Mouse (Mus musculus) limb, embryonic 13.5 days (tissue): ENCODE measurements around the gene Fancd2os. TPM values are rescaled to one million over a fixed set of nuclear protein-coding genes. Genes with fewer than 3 reads are reported as not detected.

Source experiments
- ATAC-seq: fragments of 200-750 bp; cut with Nextera tagmentation; 2 replicates; pipeline ENCODE4 v1.8.0; 2017; ENCODE audit warnings: low read depth, moderate number of reproducible peaks, moderate TSS enrichment; ENCODE audit not compliant: low FRiP score
- H3K27ac ChIP-seq: fragments of 300-500 bp; sonication (generic); 2 replicates; pipeline ENCODE4 v1.5.1; 2015; ENCODE audit warnings: inconsistent platforms, mild to moderate bottlenecking, moderate library complexity
- H3K27me3 ChIP-seq: fragments of 300-500 bp; sonication (generic); 2 replicates; pipeline ENCODE4 v1.6.1; 2015; ENCODE audit warnings: mild to moderate bottlenecking, inconsistent platforms
- H3K36me3 ChIP-seq: fragments of 300-500 bp; sonication (generic); 2 replicates; pipeline ENCODE4 v1.6.1; 2015; ENCODE audit warnings: inconsistent platforms, mild to moderate bottlenecking, moderate library complexity
- H3K4me1 ChIP-seq: fragments of 300-500 bp; sonication (generic); 2 replicates; pipeline ENCODE4 v1.6.1; 2015; ENCODE audit warnings: inconsistent platforms
- H3K4me2 ChIP-seq: fragments of 300-500 bp; sonication (generic); replicated peaks from 2 replicates; pipeline ENCODE4 v1.6.1; 2015; ENCODE audit warnings: inconsistent platforms, mild to moderate bottlenecking, moderate library complexity
- H3K4me3 ChIP-seq: fragments of 300-500 bp; sonication (generic); 2 replicates; pipeline ENCODE4 v1.5.1; 2015; ENCODE audit warnings: moderate library complexity, mild to moderate bottlenecking, inconsistent platforms
- H3K9ac ChIP-seq: fragments of 300-500 bp; sonication (generic); 2 replicates; pipeline ENCODE4 v1.6.1; 2015; ENCODE audit warnings: mild to moderate bottlenecking, inconsistent platforms
- H3K9me3 ChIP-seq: fragments of 300-500 bp; sonication (generic); 2 replicates; pipeline ENCODE4 v1.6.1; 2016; ENCODE audit warnings: inconsistent platforms
- WGBS: fragments of 180-500 bp; shearing (Covaris S2); methylation state at CpG from one replicate; pipeline ENCODE4 v1.1.7; 2015; 5-methylcytosine and 5-hydroxymethylcytosine counted together
- polyA plus RNA-seq: library from polyadenylated mRNA; unstranded; fragments of >200 nt; fragmentation: Nextera tagmentation; extraction: Ambion mirVana; gene quantifications from 2 replicates; pipeline ENCODE4 v1.2.1, GENCODE M21; 2015

Fancd2os gene
- polyA plus RNA-seq, 1 experiment from 2014 or later, result not detected

- no peak for ATAC-seq
- H3K9me3 ChIP-seq, result no peaks in the 10 kb centered on the region
- peak overlapping the region; percentile 80 for H3K4me2 ChIP-seq
- peak overlapping the region; percentile 94 for H3K9ac ChIP-seq
- H3K4me3 ChIP-seq, result peak overlapping the region; percentile 94
- 45% methylated on average over 12 of the region's 12 CpGs for WGBS
- peaks cover 7% of the 10 kb centered on the region; the same call in 1 of the 2 replicates for H3K36me3 ChIP-seq
- no peak overlapping the region for H3K27ac ChIP-seq
- H3K27me3 ChIP-seq, result no peaks in the 10 kb centered on the region
- peaks cover 23% of the 10 kb centered on the region for H3K4me1 ChIP-seq
Measured at GRCm38 (mm10) chr6:113603993-113604392, 3.5 kb upstream of the Fancd2os start.

- Histone ChIP-seq H3K9me3 (no peaks in the 10 kb centered on the region), H3K27me3 (no peaks in the 10 kb centered on the region), H3K27ac (no peak overlapping the region), H3K9ac (no peak overlapping the region), H3K36me3 (peaks cover 1% of the 10 kb centered on the region; the same call in 1 of the 2 replicates), H3K4me2 (no peak overlapping the region), H3K4me3 (no peak overlapping the region), H3K4me1 (peaks cover 23% of the 10 kb centered on the region)
- no peak for ATAC-seq
- WGBS, result 93% methylated on average over 6 of the region's 6 CpGs
Measured at GRCm38 (mm10) chr6:113602821-113603220, 2.3 kb upstream of the Fancd2os start.

GRCm38 (mm10) chr6:113599833-113600232 lies 682 bp downstream of the Fancd2os start:
- WGBS, result 79% methylated on average over 5 of the region's 5 CpGs
- Histone ChIP-seq H3K4me1 (peaks cover 8% of the 10 kb centered on the region; the same call in 1 of the 2 replicates), H3K9ac (no peak overlapping the region), H3K4me2 (no peak overlapping the region), H3K27ac (no peak overlapping the region), H3K9me3 (no peaks in the 10 kb centered on the region), H3K36me3 (no peaks in the 10 kb centered on the region), H3K27me3 (no peaks in the 10 kb centered on the region), H3K4me3 (no peak overlapping the region)
- ATAC-seq, result no peak

- H3K27ac ChIP-seq, result no peak overlapping the region
- H3K9ac ChIP-seq, result no peak overlapping the region
- peaks cover 8% of the 10 kb centered on the region; the same call in 1 of the 2 replicates for H3K4me1 ChIP-seq
- no peaks in the 10 kb centered on the region for H3K27me3 ChIP-seq
- no peak overlapping the region for H3K4me2 ChIP-seq
- WGBS, result 89% methylated on average over 4 of the region's 4 CpGs
- no peak overlapping the region for H3K4me3 ChIP-seq
- no peaks in the 10 kb centered on the region for H3K9me3 ChIP-seq
- H3K36me3 ChIP-seq, result no peaks in the 10 kb centered on the region
- no peak for ATAC-seq
Measured at GRCm38 (mm10) chr6:113597945-113598344, 2.6 kb downstream of the Fancd2os start.

GRCm38 (mm10) chr6:113592637-113593036 lies 7.9 kb downstream of the Fancd2os start:
- no peak for ATAC-seq
- peaks cover 9% of the 10 kb centered on the region; the same call in 1 of the 2 replicates for H3K36me3 ChIP-seq
- no peaks in the 10 kb centered on the region for H3K9me3 ChIP-seq
- H3K4me1 ChIP-seq, result no peaks in the 10 kb centered on the region
- H3K4me2 ChIP-seq, result no peak overlapping the region
- WGBS, result 93% methylated on average over 2 of the region's 2 CpGs
- H3K9ac ChIP-seq, result no peak overlapping the region
- no peaks in the 10 kb centered on the region for H3K27me3 ChIP-seq
- no peak overlapping the region for H3K27ac ChIP-seq
- no peak overlapping the region for H3K4me3 ChIP-seq

- WGBS, result 82% methylated on average over 5 of the region's 5 CpGs
- H3K9me3 ChIP-seq, result no peaks in the 10 kb centered on the region
- H3K4me2 ChIP-seq, result no peak overlapping the region
- no peak overlapping the region for H3K9ac ChIP-seq
- H3K27ac ChIP-seq, result no peak overlapping the region
- no peaks in the 10 kb centered on the region for H3K27me3 ChIP-seq
- H3K4me1 ChIP-seq, result no peaks in the 10 kb centered on the region
- peaks cover 21% of the 10 kb centered on the region; the same call in 1 of the 2 replicates for H3K36me3 ChIP-seq
- ATAC-seq, result no peak
- no peak overlapping the region for H3K4me3 ChIP-seq
Measured at GRCm38 (mm10) chr6:113586466-113587183, 13.9 kb downstream of the Fancd2os start.

- no peak overlapping the region for H3K4me2 ChIP-seq
- no peak overlapping the region for H3K9ac ChIP-seq
- ATAC-seq, result no peak
- no peak overlapping the region for H3K27ac ChIP-seq
- H3K36me3 ChIP-seq, result peaks cover 15% of the 10 kb centered on the region; the same call in 1 of the 2 replicates
- H3K4me1 ChIP-seq, result no peaks in the 10 kb centered on the region
- H3K27me3 ChIP-seq, result no peaks in the 10 kb centered on the region
- 86% methylated on average over 5 of the region's 5 CpGs for WGBS
- H3K9me3 ChIP-seq, result no peaks in the 10 kb centered on the region
- H3K4me3 ChIP-seq, result no peak overlapping the region
Measured at GRCm38 (mm10) chr6:113585065-113585464, 15.4 kb downstream of the Fancd2os start.

- H3K4me2 ChIP-seq, result no peak overlapping the region
- 89% methylated on average over 4 of the region's 4 CpGs for WGBS
- H3K9me3 ChIP-seq, result no peaks in the 10 kb centered on the region
- no peak for ATAC-seq
- no peak overlapping the region for H3K9ac ChIP-seq
- no peaks in the 10 kb centered on the region for H3K27me3 ChIP-seq
- H3K36me3 ChIP-seq, result peaks cover 11% of the 10 kb centered on the region; the same call in 1 of the 2 replicates
- H3K4me3 ChIP-seq, result no peak overlapping the region
- no peaks in the 10 kb centered on the region for H3K4me1 ChIP-seq
- H3K27ac ChIP-seq, result no peak overlapping the region
Measured at GRCm38 (mm10) chr6:113583023-113583422, 17.5 kb downstream of the Fancd2os start.

GRCm38 (mm10) chr6:113579306-113579705 lies 21.2 kb downstream of the Fancd2os start:
- no peak overlapping the region for H3K4me2 ChIP-seq
- H3K27ac ChIP-seq, result no peak overlapping the region
- ATAC-seq, result no peak
- no peak overlapping the region for H3K4me3 ChIP-seq
- H3K9ac ChIP-seq, result no peak overlapping the region
- H3K36me3 ChIP-seq, result peaks cover 32% of the 10 kb centered on the region
- H3K27me3 ChIP-seq, result no peaks in the 10 kb centered on the region
- H3K4me1 ChIP-seq, result no peaks in the 10 kb centered on the region
- H3K9me3 ChIP-seq, result no peaks in the 10 kb centered on the region
- 95% methylated on average over 3 of the region's 3 CpGs for WGBS

- H3K27ac ChIP-seq, result no peak overlapping the region
- peaks cover 36% of the 10 kb centered on the region for H3K36me3 ChIP-seq
- H3K9me3 ChIP-seq, result no peaks in the 10 kb centered on the region
- H3K9ac ChIP-seq, result no peak overlapping the region
- 95% methylated on average over 6 of the region's 6 CpGs for WGBS
- no peaks in the 10 kb centered on the region for H3K4me1 ChIP-seq
- H3K4me2 ChIP-seq, result no peak overlapping the region
- no peak for ATAC-seq
- no peak overlapping the region for H3K4me3 ChIP-seq
- no peaks in the 10 kb centered on the region for H3K27me3 ChIP-seq
Measured at GRCm38 (mm10) chr6:113576044-113576443, 24.5 kb downstream of the Fancd2os start.

GRCm38 (mm10) chr6:113564557-113564956 lies 36.0 kb downstream of the Fancd2os start:
- no peak overlapping the region for H3K27ac ChIP-seq
- H3K9ac ChIP-seq, result no peak overlapping the region
- ATAC-seq, result peak; percentile 48; the same call in 1 of the 2 replicates
- no peaks in the 10 kb centered on the region for H3K9me3 ChIP-seq
- H3K27me3 ChIP-seq, result no peaks in the 10 kb centered on the region
- peaks cover 6% of the 10 kb centered on the region; the same call in 1 of the 2 replicates for H3K4me1 ChIP-seq
- no peak overlapping the region for H3K4me3 ChIP-seq
- 70% methylated on average over 1 of the region's 1 CpGs for WGBS
- H3K36me3 ChIP-seq, result peaks cover 30% of the 10 kb centered on the region
- H3K4me2 ChIP-seq, result no peak overlapping the region

GRCm38 (mm10) chr6:113559736-113560135 lies 40.8 kb downstream of the Fancd2os start:
- ATAC-seq, result no peak
- 85% methylated on average over 6 of the region's 6 CpGs for WGBS
- no peaks in the 10 kb centered on the region for H3K9me3 ChIP-seq
- no peak overlapping the region for H3K27ac ChIP-seq
- no peaks in the 10 kb centered on the region for H3K27me3 ChIP-seq
- H3K4me1 ChIP-seq, result peaks cover 6% of the 10 kb centered on the region; the same call in 1 of the 2 replicates
- no peak overlapping the region for H3K4me2 ChIP-seq
- H3K9ac ChIP-seq, result no peak overlapping the region
- H3K4me3 ChIP-seq, result no peak overlapping the region
- peaks cover 10% of the 10 kb centered on the region for H3K36me3 ChIP-seq
